Mouse (Mus musculus) layer of hippocampus, adult 9-10 months (tissue): Measurements from ENCODE around the gene Atg9a.

Experiments used
- DNase-seq: peaks from one replicate; pipeline ENCODE4 v3.0.0; 2022; ENCODE audit warnings: low spot score

Atg9a gene

GRCm38 (mm10) chr1:75168093-75168471 lies 23.9 kb downstream of the Atg9a start:
- no peak for DNase-seq

GRCm38 (mm10) chr1:75160256-75160617 lies 31.8 kb downstream of the Atg9a start:
- no peak for DNase-seq

GRCm38 (mm10) chr1:75159540-75160255 lies 32.3 kb downstream of the Atg9a start:
- no peak for DNase-seq

GRCm38 (mm10) chr1:75158990-75159389 lies 33.0 kb downstream of the Atg9a start:
- no peak for DNase-seq

- DNase-seq, result no peak
These were observed 36.2 kb downstream of the Atg9a start for GRCm38 (mm10) chr1:75155837-75156236.

GRCm38 (mm10) chr1:75148727-75149126 lies 43.3 kb downstream of the Atg9a start:
- DNase-seq, result no peak

- no peak for DNase-seq
These were observed 44.4 kb downstream of the Atg9a start for GRCm38 (mm10) chr1:75147411-75148135.

GRCm38 (mm10) chr1:75145589-75145988 lies 46.4 kb downstream of the Atg9a start:
- no peak for DNase-seq

GRCm38 (mm10) chr1:75142301-75143261 lies 49.4 kb downstream of the Atg9a start, which contains the start of the genes Cnppd1 and Retreg2:
Gene Cnppd1 (minus strand): TSS chr1:75142711.
Gene Retreg2 (plus strand): TSS chr1:75142778.
- peak; percentile 93 for DNase-seq

- DNase-seq, result no peak
These were observed 50.4 kb downstream of the Atg9a start for GRCm38 (mm10) chr1:75141486-75142190.

- DNase-seq, result no peak
These were observed 51.3 kb downstream of the Atg9a start for GRCm38 (mm10) chr1:75140601-75141190.

- no peak for DNase-seq
These were observed 53.5 kb downstream of the Atg9a start for GRCm38 (mm10) chr1:75138448-75138847.

GRCm38 (mm10) chr1:75136730-75137129 lies 55.3 kb downstream of the Atg9a start:
- DNase-seq, result no peak

GRCm38 (mm10) chr1:75136293-75136692 lies 55.7 kb downstream of the Atg9a start:
- no peak for DNase-seq

GRCm38 (mm10) chr1:75133421-75134207 lies 58.4 kb downstream of the Atg9a start, which contains the start of gene Slc23a3:
Gene Slc23a3 (minus strand): TSS chr1:75133890.
- DNase-seq, result no peak
